Mouse (Mus musculus) erythroid progenitor cell, adult 5-6 weeks (primary cell): ENCODE data around the gene Large1. TPM values are rescaled to one million over a fixed set of nuclear protein-coding genes. Genes with fewer than 3 reads are reported as not detected.
"Not testable (repeated sequence)": the region's sequence is repeated elsewhere in the genome, so short reads cannot be mapped to it uniquely, and the experiment has no call there.

ENCODE experiments used
- ATAC-seq: replicated peaks from 2 replicates; pipeline ENCODE4 v1.8.0; 2016; ENCODE audit warnings: moderate number of reproducible peaks, mild to moderate bottlenecking, moderate TSS enrichment, inconsistent platforms; ENCODE audit not compliant: poor library complexity, low FRiP score, severe bottlenecking
- total RNA-seq, 2 experiments: library from RNA; stranded (forward) in 1 of 2; stranded (reverse) in 1 of 2; fragments of 150-400 nt in 1 of 2; fragments of 186-747, 209-891 nt in 1 of 2; gene quantifications; 2 replicates each; pipeline versions ENCODE4 v1.2.3 to v1.2.4; 2015 to 2017; ENCODE audit warnings: low replicate concordance in 2 of 2

Large1 gene
- total RNA-seq, 2 experiments from 2014 or later = 1.7 TPM; not detected in 1

- no peak for ATAC-seq
Observed at GRCm38 (mm10) chr8:73054726-73055125, 298.6 kb downstream of the Large1 start.

GRCm38 (mm10) chr8:73053878-73054277 is 299.5 kb downstream of the Large1 start:
- ATAC-seq = no peak

- ATAC-seq = no peak
Observed at GRCm38 (mm10) chr8:73052414-73052813, 300.9 kb downstream of the Large1 start.

- ATAC-seq = no peak
Observed at GRCm38 (mm10) chr8:73048136-73048535, 305.2 kb downstream of the Large1 start.

- no peak for ATAC-seq
Observed at GRCm38 (mm10) chr8:73029787-73030186, 323.6 kb downstream of the Large1 start.

GRCm38 (mm10) chr8:73018241-73018640 is 335.1 kb downstream of the Large1 start:
- ATAC-seq = no peak

- no peak for ATAC-seq
Observed at GRCm38 (mm10) chr8:73017601-73018000, 335.7 kb downstream of the Large1 start.

GRCm38 (mm10) chr8:73016303-73016702 is 337.0 kb downstream of the Large1 start:
- ATAC-seq = no peak

GRCm38 (mm10) chr8:73007489-73007888 is 345.9 kb downstream of the Large1 start:
- no peak for ATAC-seq

GRCm38 (mm10) chr8:73003858-73004257 is 349.5 kb downstream of the Large1 start:
- no peak for ATAC-seq

- no peak for ATAC-seq
Observed at GRCm38 (mm10) chr8:72993831-72994230, 359.5 kb downstream of the Large1 start.

- no peak for ATAC-seq
Observed at GRCm38 (mm10) chr8:72990425-72990824, 362.9 kb downstream of the Large1 start.

- ATAC-seq = no peak
Observed at GRCm38 (mm10) chr8:72982832-72983231, 370.5 kb downstream of the Large1 start.

GRCm38 (mm10) chr8:72955074-72955473 is 398.3 kb downstream of the Large1 start:
- no peak for ATAC-seq

- ATAC-seq = not testable (repeated sequence)
Observed at GRCm38 (mm10) chr8:72941393-72941792, 411.9 kb downstream of the Large1 start.

- ATAC-seq = no peak
Observed at GRCm38 (mm10) chr8:72919182-72919902, 434.0 kb downstream of the Large1 start.

GRCm38 (mm10) chr8:72905491-72905890 is 447.8 kb downstream of the Large1 start:
- ATAC-seq = no peak

- ATAC-seq = no peak
Observed at GRCm38 (mm10) chr8:72901591-72901990, 451.7 kb downstream of the Large1 start.

- no peak for ATAC-seq
Observed at GRCm38 (mm10) chr8:72899321-72899720, 454.0 kb downstream of the Large1 start.

GRCm38 (mm10) chr8:72883033-72883432 is 470.3 kb downstream of the Large1 start:
- ATAC-seq = no peak

GRCm38 (mm10) chr8:72873411-72873810 is 479.9 kb downstream of the Large1 start:
- no peak for ATAC-seq

GRCm38 (mm10) chr8:72846881-72847280 is 506.5 kb downstream of the Large1 start:
- no peak for ATAC-seq
